Mouse (Mus musculus) thymus, postnatal 36 days (tissue): ENCODE results near the gene Yipf1.

Experiments used
- DNase-seq, 2 experiments: peaks; one replicate each; pipeline ENCODE4 v3.0.0; 2022; ENCODE audit warnings: mixed read lengths in 2 of 2

Yipf1 gene

GRCm38 (mm10) chr4:107378954-107379353 is 64.8 kb downstream of the Yipf1 start:
- DNase-seq: no peak

GRCm38 (mm10) chr4:107380871-107381270 is 66.7 kb downstream of the Yipf1 start:
- no peak for DNase-seq

GRCm38 (mm10) chr4:107387038-107387437 is 72.9 kb downstream of the Yipf1 start:
- no peak for DNase-seq

- DNase-seq: no peak
Observed at GRCm38 (mm10) chr4:107387465-107387864, 73.3 kb downstream of the Yipf1 start.

- DNase-seq: no peak
Observed at GRCm38 (mm10) chr4:107388291-107388690, 74.1 kb downstream of the Yipf1 start.

GRCm38 (mm10) chr4:107389345-107389744 is 75.2 kb downstream of the Yipf1 start:
- no peak for DNase-seq

GRCm38 (mm10) chr4:107393771-107394170 is 79.6 kb downstream of the Yipf1 start:
- DNase-seq: no peak
